Mouse (Mus musculus) brain, embryonic 14.5 days (tissue): ENCODE measurements around the gene Pik3r5. TPM values are rescaled to one million over a fixed set of nuclear protein-coding genes. Genes with fewer than 3 reads are reported as not detected.

Experiments
- DNase-seq: peaks from one replicate; pipeline ENCODE4 v3.0.0-alpha.2; 2011; ENCODE audit warnings: low read depth
- CTCF ChIP-seq: fragments of 200-500 bp; IDR thresholded peaks from 2 replicates; pipeline ENCODE4 v1.5.1; 2012; ENCODE audit warnings: inconsistent platforms, mild to moderate bottlenecking, moderate library complexity, borderline replicate concordance; ENCODE audit not compliant: insufficient read depth, insufficient read length; ENCODE audit errors: extremely low read depth
- POLR2A ChIP-seq: fragments of 200-500 bp; IDR thresholded peaks from 2 replicates; pipeline ENCODE4 v1.6.1; 2012; ENCODE audit warnings: mild to moderate bottlenecking, inconsistent platforms, borderline replicate concordance; ENCODE audit not compliant: poor library complexity, insufficient read depth, insufficient read length, severe bottlenecking; ENCODE audit errors: extremely low read depth
- polyA plus RNA-seq: library from polyadenylated mRNA; depleted of rRNA; stranded (reverse); fragments of >200 nt; gene quantifications from 2 replicates; pipeline ENCODE4 v1.2.3, GENCODE M21; 2012

Pik3r5 gene
- polyA plus RNA-seq, 1 experiment, result 0.74 TPM

DNA sequence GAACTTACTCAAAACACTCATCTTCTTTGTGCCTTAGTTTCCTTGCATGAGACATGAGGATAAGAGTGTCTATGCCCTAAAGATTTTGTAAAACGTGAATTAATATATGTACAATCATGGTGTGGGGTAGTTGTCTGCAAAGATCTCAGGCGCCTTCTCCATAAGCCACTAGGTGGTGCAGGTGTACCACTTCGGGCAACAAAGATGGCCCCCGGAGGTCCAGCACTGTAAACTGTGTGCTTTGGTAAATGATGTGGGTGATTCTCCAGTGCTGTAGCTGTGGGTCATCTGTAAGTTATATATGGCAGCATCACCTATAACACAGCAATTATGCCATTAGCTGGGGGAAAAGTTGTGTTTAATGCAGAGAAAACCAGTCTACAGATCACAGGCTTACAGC is 27.7 kb upstream of the Pik3r5 start:
- TF ChIP-seq CTCF (peak; percentile 19; the same call in 1 of the 2 replicates), POLR2A (no peak)
- no peak for DNase-seq

DNA sequence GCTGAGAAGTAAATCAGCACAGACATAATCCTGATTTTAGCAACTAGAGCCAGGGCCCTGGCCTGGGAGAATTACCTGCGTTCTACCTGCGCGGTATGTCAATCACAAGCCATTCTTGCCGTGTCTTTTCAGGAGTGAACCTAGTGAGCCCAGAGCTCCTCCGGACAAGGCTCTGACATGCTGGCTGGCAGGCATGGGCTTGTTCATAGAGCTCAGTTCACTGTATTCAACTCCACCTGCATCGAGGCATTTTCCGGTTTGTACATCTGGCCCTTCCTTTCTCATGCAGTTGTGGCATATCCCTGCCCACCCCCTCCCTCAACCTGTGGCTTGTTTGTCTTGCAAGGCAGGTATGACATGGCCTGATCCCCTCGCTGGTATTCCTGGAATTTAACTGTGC is 26.3 kb upstream of the Pik3r5 start:
- TF ChIP-seq POLR2A (no peak), CTCF (no peak)
- no peak for DNase-seq

DNA sequence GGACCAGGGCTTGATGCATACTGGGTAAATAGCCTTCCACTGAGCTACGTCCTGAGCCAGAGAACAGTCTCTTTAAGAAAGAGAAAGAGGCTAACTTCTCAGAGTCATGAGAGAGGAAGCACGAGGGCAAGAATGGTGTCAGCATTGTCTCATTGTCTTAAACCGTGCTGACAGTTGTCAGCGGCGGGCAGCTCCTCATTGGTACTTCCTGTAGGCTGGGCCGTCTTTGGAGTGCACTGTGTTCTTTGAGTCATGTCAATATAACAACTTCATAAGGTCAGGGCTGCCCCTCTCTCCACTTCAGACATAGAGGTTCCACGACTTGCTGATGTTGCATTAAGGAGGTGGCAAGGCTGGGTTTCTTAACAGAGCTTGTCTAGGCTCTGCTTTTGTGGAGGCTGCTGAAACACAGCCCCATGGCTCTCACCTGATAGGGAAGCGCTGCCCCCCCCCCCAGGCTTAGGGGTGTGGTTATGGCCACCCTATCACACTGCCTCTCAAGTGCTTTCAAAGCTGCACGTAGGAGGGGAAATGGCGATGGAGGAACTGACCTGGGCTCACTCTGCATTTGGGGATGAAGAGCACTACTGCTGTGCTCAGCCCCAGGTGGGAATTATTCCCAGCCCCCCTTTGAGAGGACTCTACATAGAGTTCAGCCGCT is 24.5 kb upstream of the Pik3r5 start:
- no peak for DNase-seq
- TF ChIP-seq POLR2A, result no peak
- TF ChIP-seq CTCF, result no peak

DNA sequence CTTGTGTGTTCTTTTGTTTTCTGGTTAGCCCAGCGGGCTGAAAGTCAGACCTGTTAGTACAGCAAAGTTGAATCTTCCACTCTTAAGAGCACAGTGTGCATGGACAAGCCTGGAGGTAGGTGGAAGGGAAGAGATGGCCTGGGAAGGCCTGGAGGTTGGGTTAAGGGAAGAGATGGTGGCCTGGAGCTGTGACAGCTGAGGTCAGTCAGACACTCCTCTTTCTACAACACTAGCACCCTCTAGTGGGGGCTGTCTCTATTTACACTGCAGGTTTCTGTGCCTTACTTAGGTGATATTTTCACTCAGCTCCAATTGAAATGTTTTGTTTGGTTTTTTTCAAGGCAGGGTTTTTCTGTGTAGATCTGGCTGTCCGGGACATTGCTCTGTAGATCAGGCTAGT is 23.8 kb upstream of the Pik3r5 start:
- no peak for TF ChIP-seq POLR2A
- TF ChIP-seq CTCF, result peak; percentile 82
- DNase-seq, result peak; percentile 87

DNA sequence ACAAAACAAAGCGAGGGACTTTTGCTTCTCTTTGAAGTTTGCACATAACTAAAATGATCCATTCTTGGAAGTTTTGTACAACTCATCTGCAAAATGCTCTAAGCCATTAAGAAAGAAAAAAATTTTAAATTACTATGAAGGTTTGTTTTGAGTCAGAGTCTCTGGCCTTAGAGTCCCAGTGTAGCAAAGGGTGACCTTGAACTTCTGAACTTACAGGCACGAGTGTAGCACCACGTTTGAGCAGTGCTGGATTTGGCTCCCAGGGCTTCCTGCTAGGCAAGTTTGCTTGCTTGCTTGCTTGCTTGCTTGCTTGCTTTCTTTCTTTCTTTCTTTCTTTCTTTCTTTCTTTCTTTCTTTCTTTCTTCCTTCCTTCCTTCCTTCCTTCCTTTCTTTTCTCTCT is 14.9 kb upstream of the Pik3r5 start:
- TF ChIP-seq CTCF, result no peak
- no peak for TF ChIP-seq POLR2A
- DNase-seq, result no peak

DNA sequence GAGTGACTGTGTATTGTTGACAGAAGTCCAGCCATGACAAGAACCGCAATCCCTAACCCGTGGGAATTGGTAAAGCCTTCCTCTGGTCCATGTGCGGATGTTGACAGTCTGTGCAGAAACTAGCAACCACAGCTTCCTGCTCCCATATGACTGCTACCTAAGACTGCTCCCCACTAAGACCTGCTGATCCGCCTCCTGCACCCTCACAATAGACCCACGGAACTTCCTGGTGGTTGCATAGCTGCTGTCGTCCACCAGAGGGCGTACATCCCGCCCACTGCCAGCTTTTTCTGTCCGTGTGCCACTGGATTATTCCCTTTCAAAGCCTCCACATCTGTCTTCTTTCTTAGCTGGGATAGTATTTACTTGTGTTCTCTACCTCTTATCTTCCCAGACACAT is 14.1 kb upstream of the Pik3r5 start:
- peak; percentile 31 for DNase-seq
- TF ChIP-seq CTCF, result peak; percentile 84
- no peak for TF ChIP-seq POLR2A

DNA sequence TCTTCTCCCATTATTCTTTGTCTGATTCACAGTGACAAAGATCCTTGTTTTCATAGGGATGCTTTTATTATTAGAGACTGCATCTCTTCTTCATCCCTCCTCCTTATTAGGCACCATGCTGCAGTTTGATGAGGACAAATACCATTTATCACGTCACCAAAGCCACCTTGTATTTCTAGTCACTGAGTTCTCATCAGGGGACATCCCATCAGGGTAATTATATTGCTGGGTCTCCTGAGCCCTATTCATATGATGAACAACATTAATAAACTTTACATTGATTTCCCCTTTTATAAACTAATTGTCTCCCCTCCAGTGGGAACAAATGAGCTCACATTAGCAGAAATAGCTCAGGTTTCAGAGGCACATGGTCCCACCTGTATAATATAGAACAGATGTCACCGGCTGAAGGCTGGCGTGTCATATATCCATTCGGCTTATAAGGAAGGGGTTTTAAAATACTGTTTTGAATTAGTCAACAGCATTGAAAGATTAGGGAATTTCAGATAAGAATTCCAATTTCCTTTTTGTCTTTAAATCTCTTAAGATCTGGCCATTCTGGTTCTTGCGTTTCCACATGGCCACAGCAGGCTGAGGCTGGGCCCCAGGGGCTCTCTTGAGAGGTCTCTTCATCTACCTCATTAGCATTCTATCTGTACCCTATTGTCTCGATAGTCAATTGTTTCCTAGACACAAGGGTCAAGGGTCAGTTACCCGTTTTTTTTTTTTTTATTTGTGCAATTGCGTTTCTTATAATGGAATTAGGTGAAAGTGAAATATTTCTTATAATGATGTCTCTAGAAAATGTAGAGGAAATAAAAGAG is 6.2 kb upstream of the Pik3r5 start:
- DNase-seq, result no peak
- TF ChIP-seq POLR2A, result no peak
- TF ChIP-seq CTCF, result no peak

DNA sequence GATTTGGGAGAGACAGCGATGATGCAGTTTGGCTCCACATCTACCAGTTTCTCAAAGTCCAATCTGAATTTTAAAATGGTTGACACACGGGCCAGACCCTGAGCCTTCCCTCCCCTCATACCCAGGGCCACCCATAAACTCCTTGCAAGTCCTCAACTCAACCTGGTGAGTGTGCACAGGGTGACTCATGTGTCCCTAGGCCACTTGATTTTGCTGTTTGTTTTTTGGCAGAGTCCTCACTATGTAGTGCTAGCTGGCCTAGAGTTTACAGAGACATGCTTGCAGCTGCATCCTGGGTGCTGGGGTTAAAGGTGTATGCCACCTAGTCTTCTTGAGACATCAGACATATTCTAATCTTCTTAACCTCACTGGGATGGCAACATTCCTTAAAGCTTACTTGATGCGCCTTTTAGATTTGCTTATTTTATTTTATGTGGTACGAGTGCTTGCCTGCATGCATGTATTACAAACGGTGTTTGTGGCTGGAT is 4.8 kb upstream of the Pik3r5 start:
- no peak for TF ChIP-seq POLR2A
- TF ChIP-seq CTCF, result no peak
- DNase-seq, result no peak

DNA sequence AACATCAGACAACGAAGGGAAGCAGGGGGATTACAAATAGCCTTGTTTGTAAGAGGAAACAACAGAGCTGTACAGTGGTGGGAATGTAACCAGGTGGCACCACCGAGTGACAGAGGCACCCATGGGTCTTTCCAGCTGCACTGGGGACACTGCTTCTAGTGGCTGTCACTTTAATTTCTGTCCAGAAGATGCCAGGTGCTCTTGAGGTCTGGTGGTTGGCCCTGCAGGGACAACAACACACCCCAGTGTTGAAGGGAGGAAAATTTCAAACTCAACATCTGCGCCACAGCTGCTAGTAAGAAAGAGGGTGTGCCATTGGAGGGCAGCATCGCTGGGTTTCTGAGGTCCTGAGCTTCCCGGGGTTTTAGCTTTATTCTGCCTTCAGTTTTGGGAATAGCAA is 1.3 kb upstream of the Pik3r5 start:
- no peak for TF ChIP-seq POLR2A
- no peak for TF ChIP-seq CTCF
- DNase-seq, result no peak

DNA sequence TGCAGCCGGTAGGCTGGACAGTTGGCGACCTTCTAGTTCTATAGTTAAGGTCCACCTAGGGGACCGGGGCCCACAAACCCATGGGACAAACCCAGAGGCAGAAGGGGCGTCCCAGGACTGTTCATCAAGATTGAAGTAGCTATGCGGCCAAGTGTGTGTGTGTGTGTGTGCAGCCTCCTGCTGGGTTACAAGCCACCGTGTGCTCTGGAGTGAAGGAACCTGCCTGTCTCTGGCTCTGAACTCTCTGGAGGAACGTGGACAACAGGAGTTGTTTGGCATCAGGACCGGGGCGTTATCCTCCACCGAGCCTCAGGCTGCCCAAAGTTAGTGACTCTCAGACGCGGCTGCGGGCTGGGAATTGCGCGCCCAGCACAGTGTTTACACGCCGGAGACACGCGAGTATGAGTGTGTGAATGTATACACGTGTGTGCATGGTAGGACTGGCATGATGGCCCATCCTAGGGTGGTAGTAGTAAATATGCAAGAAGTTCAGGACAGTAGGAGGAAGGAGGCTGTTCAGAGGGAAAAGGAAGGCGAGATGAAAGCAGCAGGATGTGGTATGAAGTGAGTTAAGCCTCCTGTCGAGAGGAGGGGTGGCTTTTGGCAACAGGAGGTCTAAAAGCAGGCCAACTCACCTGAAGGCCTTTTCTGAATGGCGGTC is 570 bp downstream of the Pik3r5 start:
- TF ChIP-seq POLR2A, result no peak
- no peak for TF ChIP-seq CTCF
- DNase-seq, result no peak

DNA sequence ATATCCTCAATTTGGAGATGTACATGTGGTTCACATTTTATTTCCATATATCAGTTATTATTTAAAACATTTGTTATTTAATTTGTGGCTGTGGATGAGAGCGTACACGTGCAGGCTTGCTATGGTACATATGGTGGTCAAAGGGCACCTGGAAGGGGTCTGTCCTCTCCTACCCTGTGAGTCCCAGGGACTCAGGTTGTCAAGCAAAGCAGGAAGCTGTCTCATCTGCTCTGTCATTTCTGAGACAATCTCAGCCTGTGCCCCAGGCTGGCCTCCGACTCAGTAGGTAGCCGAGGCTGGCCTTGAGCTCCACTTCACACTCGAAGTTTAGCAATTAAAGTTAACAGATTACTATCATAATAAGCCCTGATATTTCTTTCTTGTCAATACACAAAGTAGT is 1.6 kb downstream of the Pik3r5 start:
- TF ChIP-seq CTCF, result no peak
- no peak for TF ChIP-seq POLR2A
- DNase-seq, result no peak
